Mouse (Mus musculus) MEL (cell line): ENCODE results near the gene Tatdn3. TPM values are rescaled to one million over a fixed set of nuclear protein-coding genes. Genes with fewer than 3 reads are reported as not detected.

Experiments
- DNase-seq: peaks from one replicate; pipeline ENCODE4 v3.0.0; 2011; ENCODE audit warnings: low read depth, low spot score
- H3K27ac ChIP-seq: 2 replicates; pipeline ENCODE4 v1.5.1; 2012; ENCODE audit warnings: low read depth, mild to moderate bottlenecking, control low read depth, low read length, moderate library complexity; ENCODE audit not compliant: control insufficient read depth
- H3K27me3 ChIP-seq, 2 experiments: fragments of 150-350 bp in 1 of 2; sonication (generic) in 1 of 2; 2 replicates each; pipeline ENCODE4 v1.6.1; 2012; ENCODE audit warnings: low read length in 2 of 2, mild to moderate bottlenecking in 2 of 2, improper control_type of control experiment in 1 of 2, moderate library complexity in 1 of 2; ENCODE audit not compliant: insufficient read depth in 2 of 2, control insufficient read depth in 1 of 2
- H3K36me3 ChIP-seq, 2 experiments: 2 replicates each; pipeline ENCODE4 v1.6.1; 2012 to 2014; ENCODE audit warnings: low read length in 2 of 2, improper control_type of control experiment in 1 of 2, inconsistent platforms in 1 of 2, mild to moderate bottlenecking in 1 of 2; ENCODE audit not compliant: insufficient read depth in 2 of 2, control insufficient read depth in 1 of 2
- H3K4me1 ChIP-seq, 2 experiments: fragments of 150-350 bp in 1 of 2; sonication (generic) in 1 of 2; 2 replicates each; pipeline ENCODE4 v1.6.1; 2012; ENCODE audit warnings: low read length in 2 of 2, improper control_type of control experiment in 1 of 2, mild to moderate bottlenecking in 1 of 2; ENCODE audit not compliant: insufficient read depth in 2 of 2, control insufficient read depth in 1 of 2
- H3K4me3 ChIP-seq, 2 experiments: fragments of 150-350 bp in 1 of 2; sonication (generic) in 1 of 2; 2 replicates each; pipeline ENCODE4 v1.5.1; 2012; ENCODE audit warnings: low read depth in 2 of 2, low read length in 2 of 2, mild to moderate bottlenecking in 2 of 2, moderate library complexity in 2 of 2, control low read depth in 1 of 2, improper control_type of control experiment in 1 of 2; ENCODE audit not compliant: control insufficient read depth in 1 of 2, insufficient read depth in 1 of 2
- H3K79me2 ChIP-seq: 2 replicates; pipeline ENCODE4 v1.6.1; 2012; ENCODE audit warnings: mild to moderate bottlenecking, low read length, moderate library complexity; ENCODE audit not compliant: control insufficient read depth, poor library complexity, insufficient read depth
- H3K9ac ChIP-seq: 2 replicates; pipeline ENCODE4 v1.6.1; 2012; ENCODE audit warnings: low read depth, mild to moderate bottlenecking, control low read depth, low read length, moderate library complexity; ENCODE audit not compliant: control insufficient read depth, poor library complexity, severe bottlenecking
- H3K9me3 ChIP-seq: fragments of 150-350 bp; sonication (generic); replicated peaks from 2 replicates; pipeline ENCODE4 v1.6.1; 2012; ENCODE audit warnings: mild to moderate bottlenecking, low read length, improper control_type of control experiment, moderate library complexity; ENCODE audit not compliant: insufficient read depth
- ELF1 ChIP-seq: IDR thresholded peaks from 2 replicates; pipeline ENCODE4 v1.6.1; 2014; ENCODE audit warnings: low read depth, mild to moderate bottlenecking, inconsistent platforms, low read length, improper control_type of control experiment, moderate library complexity
- EP300 ChIP-seq, 2 experiments: IDR thresholded peaks; 2 replicates each; pipeline ENCODE4 v1.6.1; 2011; ENCODE audit warnings: improper control_type of control experiment in 2 of 2, low read length in 2 of 2, low read depth in 1 of 2, mild to moderate bottlenecking in 1 of 2
- ETS1 ChIP-seq: IDR thresholded peaks from 2 replicates; pipeline ENCODE4 v1.6.1; 2012; ENCODE audit warnings: low read depth, mild to moderate bottlenecking, inconsistent platforms, low read length, improper control_type of control experiment, moderate library complexity
- GABPA ChIP-seq: IDR thresholded peaks from 2 replicates; pipeline ENCODE4 v1.6.1; 2012; ENCODE audit warnings: low read depth, mild to moderate bottlenecking, inconsistent platforms, low read length, improper control_type of control experiment, moderate library complexity
- GATA1 ChIP-seq: IDR thresholded peaks from 2 replicates; pipeline ENCODE4 v1.6.1; 2011; ENCODE audit warnings: low read depth, low read length, improper control_type of control experiment
- HCFC1 ChIP-seq: IDR thresholded peaks from 2 replicates; pipeline ENCODE4 v1.6.1; 2012; ENCODE audit warnings: low read depth, mild to moderate bottlenecking, inconsistent platforms, low read length, improper control_type of control experiment, moderate library complexity
- JUND ChIP-seq: IDR thresholded peaks from 2 replicates; pipeline ENCODE4 v1.6.1; 2011; ENCODE audit warnings: low read depth, mild to moderate bottlenecking, improper control_type of control experiment, low read length
- KAT2A ChIP-seq: conservative IDR thresholded peaks from 2 replicates; pipeline ENCODE4 v1.6.1; 2012; ENCODE audit warnings: low read depth, low read length, improper control_type of control experiment, inconsistent platforms
- MAX ChIP-seq: IDR thresholded peaks from 2 replicates; pipeline ENCODE4 v1.6.1; 2011; ENCODE audit warnings: low read length, improper control_type of control experiment
- MAZ ChIP-seq: IDR thresholded peaks from 2 replicates; pipeline ENCODE4 v1.6.1; 2012; ENCODE audit warnings: low read depth, mild to moderate bottlenecking, inconsistent platforms, low read length, improper control_type of control experiment
- NRF1 ChIP-seq: IDR thresholded peaks from 2 replicates; pipeline ENCODE4 v1.6.1; 2014; ENCODE audit warnings: low read depth, mild to moderate bottlenecking, inconsistent platforms, low read length, improper control_type of control experiment, moderate library complexity; ENCODE audit not compliant: poor library complexity, insufficient read depth, severe bottlenecking
- POLR2A ChIP-seq, 2 experiments: IDR thresholded peaks; 2 replicates each; pipeline ENCODE4 v1.6.1; 2011 to 2012; ENCODE audit warnings: low read length in 2 of 2, mild to moderate bottlenecking in 2 of 2, control low read depth in 1 of 2, improper control_type of control experiment in 1 of 2, low read depth in 1 of 2, moderate library complexity in 1 of 2; ENCODE audit not compliant: control insufficient read depth in 1 of 2, insufficient read depth in 1 of 2, poor library complexity in 1 of 2
- POLR2AphosphoS2 ChIP-seq: IDR thresholded peaks from 2 replicates; pipeline ENCODE4 v1.6.1; 2011; ENCODE audit warnings: low read length, improper control_type of control experiment
- POLR2AphosphoS5 ChIP-seq: IDR thresholded peaks from 2 replicates; pipeline ENCODE4 v1.6.1; 2012; ENCODE audit warnings: low read depth, borderline replicate concordance, mild to moderate bottlenecking, inconsistent platforms, low read length, moderate library complexity, mixed read lengths
- RAD21 ChIP-seq: IDR thresholded peaks from 2 replicates; pipeline ENCODE4 v1.6.1; 2011; ENCODE audit warnings: mild to moderate bottlenecking, low read depth, low read length, improper control_type of control experiment
- SMC3 ChIP-seq: IDR thresholded peaks from 2 replicates; pipeline ENCODE4 v1.6.1; 2011; ENCODE audit warnings: low read depth, low read length, improper control_type of control experiment
- TBP ChIP-seq: IDR thresholded peaks from 2 replicates; pipeline ENCODE4 v1.8.0; 2011; ENCODE audit warnings: low read depth, low read length, improper control_type of control experiment
- UBTF ChIP-seq: IDR thresholded peaks from 2 replicates; pipeline ENCODE4 v1.6.1; 2012; ENCODE audit warnings: low read depth, mild to moderate bottlenecking, inconsistent platforms, low read length, improper control_type of control experiment, moderate library complexity, borderline replicate concordance; ENCODE audit not compliant: insufficient read depth
- ZKSCAN1 ChIP-seq: IDR thresholded peaks from 2 replicates; pipeline ENCODE4 v1.6.1; 2012; ENCODE audit warnings: low read depth, mild to moderate bottlenecking, inconsistent platforms, low read length, improper control_type of control experiment, moderate library complexity
- ZMIZ1 ChIP-seq: IDR thresholded peaks from 2 replicates; pipeline ENCODE4 v1.6.1; 2012; ENCODE audit warnings: low read depth, mild to moderate bottlenecking, inconsistent platforms, low read length, improper control_type of control experiment, moderate library complexity
- ZNF384 ChIP-seq: IDR thresholded peaks from 2 replicates; pipeline ENCODE4 v1.6.1; 2012; ENCODE audit warnings: low read depth, mild to moderate bottlenecking, inconsistent platforms, low read length, improper control_type of control experiment
- polyA plus RNA-seq, 2 experiments: library from polyadenylated mRNA; stranded (reverse) in 1 of 2; unstranded in 1 of 2; fragments of >175 nt in 1 of 2; fragments of >200 nt in 1 of 2; gene quantifications; 2 replicates each; pipeline versions ENCODE4 v1.2.1 to v1.2.4; 2012; ENCODE audit warnings: low replicate concordance in 2 of 2, low read depth in 1 of 2; ENCODE audit not compliant: insufficient read length in 2 of 2, insufficient read depth in 1 of 2, missing spikeins in 1 of 2
- total RNA-seq: library from RNA; depleted of rRNA; stranded (reverse); fragments of 300-350 nt; gene quantifications from 2 replicates; pipeline ENCODE4 v1.2.3, GENCODE M21; 2012

Tatdn3 gene
- total and polyA plus RNA-seq, 3 experiments = 14.5 to 19.0 TPM; not detected in 1

GRCm38 (mm10) chr1:191054870-191055532 is 7.7 kb downstream of the Tatdn3 start (continued):
- TF ChIP-seq MAX (peak; percentile 87), RAD21 (peak; percentile 51), TBP (peak; percentile 86), UBTF (no peak), ZMIZ1 (no peak; the same call in 1 of the 2 replicates), ELF1 (peak; percentile 8; the same call in 1 of the 2 replicates), KAT2A (no peak; the same call in 1 of the 2 replicates), JUND (0 out of 2 replicates have a peak, but pooled peaks have one; percentile 31), GATA1 (peak; percentile 88), GABPA (peak; percentile 79; the same call in 1 of the 2 replicates), POLR2A (IDR thresholded peaks at IDR 0.05; ENCODE audit: control insufficient read depth in 1 of 2, insufficient read depth in 1 of 2, low read depth in 1 of 2, low read length in 2 of 2, poor library complexity in 1 of 2) (peak in 1 of 2 experiments; percentile 67; a peak in 2 of 4 replicates), ETS1 (peak; percentile 98), POLR2AphosphoS2 (no peak; the same call in 1 of the 2 replicates)

- Histone ChIP-seq H3K79me2 (no peaks in the 10 kb centered on the region), H3K27me3 (no peaks in the 10 kb centered on the region), H3K4me3 (peak overlapping the region in 1 of 2 experiments; percentile 48; a peak in 1 of 4 replicates), H3K9me3 (no peaks in the 10 kb centered on the region), H3K27ac (no peak overlapping the region), H3K36me3 (peaks cover 0 to 18% of the 10 kb centered on the region in 2 experiments; a peak in 2 of 4 replicates), H3K4me1 (peaks cover 13% of the 10 kb centered on the region in 2 experiments), H3K9ac (no peak overlapping the region)
- peak; percentile 32 for DNase-seq
- TF ChIP-seq KAT2A (no peak), GABPA (no peak), HCFC1 (no peak), ZNF384 (no peak)
Observed at GRCm38 (mm10) chr1:191053555-191053954, 9.2 kb downstream of the Tatdn3 start.

GRCm38 (mm10) chr1:191046231-191046824 is 16.4 kb downstream of the Tatdn3 start:
- H3K4me3 ChIP-seq = no peak overlapping the region

More at GRCm38 (mm10) chr1:191046231-191046824, 16.4 kb downstream of the Tatdn3 start:
- Histone ChIP-seq H3K79me2 (no peaks in the 10 kb centered on the region), H3K9me3 (no peaks in the 10 kb centered on the region), H3K27ac (no peak overlapping the region), H3K36me3 (peaks cover 0 to 17% of the 10 kb centered on the region in 2 experiments; a peak in 3 of 4 replicates), H3K9ac (no peak overlapping the region), H3K4me1 (peaks cover 7 to 22% of the 10 kb centered on the region in 2 experiments; a peak in 3 of 4 replicates), H3K27me3 (no peaks in the 10 kb centered on the region)
- no peak for DNase-seq
- no peak for TF ChIP-seq POLR2AphosphoS2
- no peak for TF ChIP-seq MAX
- no peak for TF ChIP-seq EP300 (IDR thresholded peaks at IDR 0.05; ENCODE audit: low read depth in 1 of 2, low read length in 2 of 2)
- TF ChIP-seq POLR2AphosphoS5 = no peak
- no peak for TF ChIP-seq ZKSCAN1
- TF ChIP-seq MAZ = no peak
- no peak for TF ChIP-seq UBTF
- no peak for TF ChIP-seq SMC3
- TF ChIP-seq NRF1 = no peak
- no peak for TF ChIP-seq ETS1
